Mouse (Mus musculus) ES-E14 (cell line): ENCODE measurements at regions not wholly inside any gene's neighbourhood (a gene's known extent, or its start where the extent isn't known, plus 50 kb on each side); places are given as distances from the start of the nearest gene placed in this dataset.

Source experiments
- CHD2 ChIP-seq: IDR thresholded peaks from 2 replicates; pipeline ENCODE4 v1.6.1; 2014; ENCODE audit warnings: mild to moderate bottlenecking, low read depth, low read length, inconsistent platforms
- HCFC1 ChIP-seq: IDR thresholded peaks from 2 replicates; pipeline ENCODE4 v1.6.1; 2012; ENCODE audit warnings: low read length, inconsistent platforms, borderline replicate concordance; ENCODE audit not compliant: insufficient read depth
- MAFK ChIP-seq: IDR thresholded peaks from 2 replicates; pipeline ENCODE4 v1.6.1; 2014; ENCODE audit warnings: mild to moderate bottlenecking, low read depth, low read length, inconsistent platforms; ENCODE audit not compliant: insufficient read depth
- ZC3H11A ChIP-seq: IDR thresholded peaks from 2 replicates; pipeline ENCODE4 v1.6.1; 2012; ENCODE audit warnings: low read depth, mild to moderate bottlenecking, inconsistent platforms, low read length, borderline replicate concordance
- ZNF384 ChIP-seq: IDR thresholded peaks from 2 replicates; pipeline ENCODE4 v1.6.1; 2012; ENCODE audit warnings: low read depth, low read length, inconsistent platforms

GRCm38 (mm10) chr4:64123675-64124074 is 76.9 kb upstream of the Tnc start:
- TF ChIP-seq CHD2 (no peak), ZC3H11A (no peak), HCFC1 (no peak), ZNF384 (no peak), MAFK (no peak)
